Mouse (Mus musculus) intestine, embryonic 15.5 days (tissue): ENCODE data around the gene Pkd2l1. TPM values are rescaled to one million over a fixed set of nuclear protein-coding genes. Genes with fewer than 3 reads are reported as not detected.
A peak's percentile ranks its signal among the peaks of the same experiment; 100 is the strongest.

Experiments used
- ATAC-seq: fragments of 200-750 bp; cut with Nextera tagmentation; 2 replicates; pipeline ENCODE4 v1.8.0; 2017; ENCODE audit warnings: moderate TSS enrichment, moderate library complexity
- H3K27ac ChIP-seq: fragments of 300-500 bp; sonication (generic); 2 replicates; pipeline ENCODE4 v1.5.1; 2015; ENCODE audit warnings: mild to moderate bottlenecking, inconsistent platforms
- H3K27me3 ChIP-seq: fragments of 300-500 bp; sonication (generic); replicated peaks from 2 replicates; pipeline ENCODE4 v1.6.1; 2015; ENCODE audit warnings: inconsistent platforms
- H3K36me3 ChIP-seq: fragments of 300-500 bp; sonication (generic); 2 replicates; pipeline ENCODE4 v1.6.1; 2015; ENCODE audit warnings: inconsistent platforms
- H3K4me1 ChIP-seq: fragments of 300-500 bp; sonication (generic); replicated peaks from 2 replicates; pipeline ENCODE4 v1.6.1; 2015; ENCODE audit warnings: inconsistent platforms
- H3K4me2 ChIP-seq: fragments of 300-500 bp; sonication (generic); replicated peaks from 2 replicates; pipeline ENCODE4 v1.6.1; 2015; ENCODE audit warnings: mild to moderate bottlenecking, inconsistent platforms
- H3K4me3 ChIP-seq: fragments of 300-500 bp; sonication (generic); replicated peaks from 2 replicates; pipeline ENCODE4 v1.5.1; 2015; ENCODE audit warnings: inconsistent platforms
- H3K9ac ChIP-seq: fragments of 300-500 bp; sonication (generic); 2 replicates; pipeline ENCODE4 v1.6.1; 2015; ENCODE audit warnings: inconsistent platforms
- H3K9me3 ChIP-seq: fragments of 300-500 bp; sonication (generic); 2 replicates; pipeline ENCODE4 v1.6.1; 2016; ENCODE audit warnings: inconsistent platforms
- WGBS: fragments of 180-500 bp; shearing (Covaris S2); methylation state at CpG from one replicate; pipeline ENCODE4 v1.1.7; 2015; 5-methylcytosine and 5-hydroxymethylcytosine counted together
- polyA plus RNA-seq: library from polyadenylated mRNA; unstranded; fragments of >200 nt; fragmentation: Nextera tagmentation; extraction: Ambion mirVana; gene quantifications from 2 replicates; pipeline ENCODE4 v1.2.1, GENCODE M21; 2015

The Pkd2l1 gene
- polyA plus RNA-seq, 1 experiment from 2014 or later: not detected

DNA sequence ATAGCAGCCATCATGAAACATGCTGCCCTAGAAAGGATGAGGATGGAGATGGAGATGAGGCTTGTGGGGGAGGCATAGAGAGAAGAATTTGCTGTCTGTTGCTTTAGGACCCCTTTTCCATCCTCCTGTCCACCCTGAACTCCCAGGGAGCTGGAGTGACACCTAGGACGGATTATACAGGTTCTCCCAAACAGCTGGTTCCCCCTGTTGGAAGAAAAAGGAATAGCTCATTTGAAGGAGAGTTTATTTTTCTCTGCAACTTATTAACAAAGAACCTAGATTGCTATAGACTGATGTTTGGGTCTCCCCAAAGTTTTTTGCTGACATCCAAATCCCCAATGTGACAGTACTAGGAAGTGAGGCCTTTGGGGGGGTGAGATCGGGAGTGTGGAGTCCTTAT lies 43.9 kb downstream of the Pkd2l1 start:
- no peaks in the 10 kb centered on the region for H3K36me3 ChIP-seq
- H3K4me2 ChIP-seq: no peak overlapping the region
- peaks cover 7% of the 10 kb centered on the region; the same call in 1 of the 2 replicates for H3K4me1 ChIP-seq
- H3K4me3 ChIP-seq: no peak overlapping the region
- WGBS: 27% methylated on average over 2 of the region's 2 CpGs
- H3K27me3 ChIP-seq: no peaks in the 10 kb centered on the region
- H3K9me3 ChIP-seq: no peaks in the 10 kb centered on the region
- H3K9ac ChIP-seq: no peak overlapping the region
- no peak for ATAC-seq
- H3K27ac ChIP-seq: no peak overlapping the region

GRCm38 (mm10) chr19:44146951-44147350 lies 45.3 kb downstream of the Pkd2l1 start:
- H3K9ac ChIP-seq: no peak overlapping the region
- H3K9me3 ChIP-seq: no peaks in the 10 kb centered on the region
- peaks cover 10% of the 10 kb centered on the region for H3K36me3 ChIP-seq
- no peak overlapping the region for H3K4me2 ChIP-seq
- peaks cover 7% of the 10 kb centered on the region; the same call in 1 of the 2 replicates for H3K4me1 ChIP-seq
- no peak overlapping the region for H3K4me3 ChIP-seq
- 94% methylated on average over 8 of the region's 8 CpGs for WGBS
- H3K27ac ChIP-seq: no peak overlapping the region
- no peaks in the 10 kb centered on the region for H3K27me3 ChIP-seq
- no peak for ATAC-seq

GRCm38 (mm10) chr19:44146568-44146879 lies 45.7 kb downstream of the Pkd2l1 start:
- no peak for ATAC-seq
- Histone ChIP-seq H3K9ac (peak overlapping the region; percentile 76), H3K4me1 (peaks cover 7% of the 10 kb centered on the region; the same call in 1 of the 2 replicates), H3K27ac (no peak overlapping the region), H3K4me3 (peak overlapping the region; percentile 76), H3K4me2 (peak overlapping the region; percentile 83), H3K27me3 (no peaks in the 10 kb centered on the region), H3K36me3 (peaks cover 14% of the 10 kb centered on the region), H3K9me3 (no peaks in the 10 kb centered on the region)
- WGBS: 55% methylated on average over 9 of the region's 9 CpGs

DNA sequence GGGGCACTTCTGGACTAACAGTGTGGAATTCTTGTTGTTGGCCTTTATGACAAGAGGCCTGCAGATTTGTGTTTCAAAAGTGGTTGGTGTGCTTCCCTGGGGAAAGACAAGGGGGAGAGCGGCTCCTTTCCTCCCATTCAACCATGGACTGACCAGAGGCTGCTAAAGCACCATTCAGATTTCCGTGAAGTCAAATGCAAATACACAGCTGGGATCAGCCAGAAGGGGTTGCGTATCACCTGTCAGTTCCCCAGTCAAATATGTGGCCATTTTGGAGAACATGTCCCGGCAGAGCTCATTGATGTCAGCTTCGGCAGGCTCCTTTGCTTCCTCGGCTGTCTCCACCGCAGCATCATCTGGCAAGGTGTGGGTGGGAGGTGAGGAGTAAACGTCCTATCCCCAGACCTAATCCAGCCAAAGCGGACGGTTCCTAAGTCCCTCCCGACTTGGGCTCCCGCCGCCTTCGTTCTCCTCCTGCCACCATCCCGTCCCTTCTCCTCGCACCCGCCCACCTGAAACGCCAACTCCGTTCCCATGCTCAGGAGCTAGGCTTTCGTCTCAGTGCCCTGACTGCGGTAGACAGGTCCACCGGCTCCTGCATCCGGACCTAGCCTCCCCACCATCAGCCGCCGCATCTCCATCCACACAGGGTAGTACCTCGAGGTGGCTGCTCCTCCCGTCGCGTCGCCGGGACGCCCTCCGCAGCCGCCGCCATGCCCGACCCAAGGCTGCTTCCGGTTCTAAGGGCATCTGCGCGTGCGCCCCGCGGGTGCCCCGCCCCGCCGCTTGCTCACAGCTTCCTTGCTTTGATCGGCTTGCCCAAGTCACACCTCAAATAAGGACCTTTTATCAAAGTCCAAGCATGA lies 46.3 kb downstream of the Pkd2l1 start, which contains the start of gene Bloc1s2:
Bloc1s2 (minus strand) TSS at position 745 of the 866 bp plus-strand sequence.
- H3K4me3 ChIP-seq: peak within 1 kb of the TSS; percentile 76
- peak; percentile 95 for ATAC-seq
- H3K4me2 ChIP-seq: peak within 1 kb of the TSS; percentile 83
- no peaks in the 10 kb centered on the region for H3K9me3 ChIP-seq
- 3% methylated on average over 46 of the region's 46 CpGs for WGBS
- no peak within 1 kb of the TSS for H3K27ac ChIP-seq
- H3K27me3 ChIP-seq: no peaks in the 10 kb centered on the region
- H3K4me1 ChIP-seq: peaks cover 7% of the 10 kb centered on the region; the same call in 1 of the 2 replicates
- peak within 1 kb of the TSS; percentile 76 for H3K9ac ChIP-seq
- peaks cover 17% of the 10 kb centered on the region for H3K36me3 ChIP-seq

DNA sequence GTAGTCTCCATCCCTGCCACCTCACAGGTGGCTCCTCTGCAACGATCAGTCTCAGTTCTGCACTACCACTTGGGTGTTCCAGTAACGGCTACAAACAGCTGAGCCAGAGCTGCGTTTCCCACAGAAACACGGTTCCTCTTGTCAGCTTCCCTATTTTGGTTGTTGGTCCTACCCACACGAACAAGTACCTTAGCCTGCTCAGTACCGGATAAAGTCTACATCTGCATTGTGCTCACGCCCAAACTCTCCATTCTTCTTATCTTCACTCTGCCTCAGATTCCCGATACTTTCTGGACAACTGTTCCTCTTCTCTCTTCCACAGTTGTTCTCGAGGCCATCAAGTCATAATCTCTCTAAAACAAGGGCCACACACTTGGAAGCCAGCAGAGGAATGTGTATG lies 47.9 kb downstream of the Pkd2l1 start:
- H3K9ac ChIP-seq: no peak overlapping the region
- no peak overlapping the region for H3K27ac ChIP-seq
- H3K4me3 ChIP-seq: no peak overlapping the region
- WGBS: 82% methylated on average over 9 of the region's 9 CpGs
- no peak overlapping the region for H3K4me2 ChIP-seq
- no peaks in the 10 kb centered on the region for H3K27me3 ChIP-seq
- peaks cover 23% of the 10 kb centered on the region for H3K36me3 ChIP-seq
- no peaks in the 10 kb centered on the region for H3K9me3 ChIP-seq
- ATAC-seq: no peak
- peaks cover 7% of the 10 kb centered on the region; the same call in 1 of the 2 replicates for H3K4me1 ChIP-seq

- no peak overlapping the region for H3K27ac ChIP-seq
- no peak overlapping the region for H3K9ac ChIP-seq
- ATAC-seq: 0 out of 2 replicates have a peak, but pooled peaks have one; percentile 30
- WGBS: 24% methylated on average over 7 of the region's 7 CpGs
- peaks cover 11% of the 10 kb centered on the region for H3K36me3 ChIP-seq
- H3K4me1 ChIP-seq: peaks cover 2% of the 10 kb centered on the region; the same call in 1 of the 2 replicates
- H3K4me2 ChIP-seq: peak overlapping the region; percentile 68
- H3K27me3 ChIP-seq: no peaks in the 10 kb centered on the region
- H3K4me3 ChIP-seq: peak overlapping the region; percentile 16
- H3K9me3 ChIP-seq: no peaks in the 10 kb centered on the region
These were observed 56.2 kb downstream of the Pkd2l1 start for GRCm38 (mm10) chr19:44135960-44136485.

- H3K9me3 ChIP-seq: no peaks in the 10 kb centered on the region
- under 1% methylated on average over 45 of the region's 45 CpGs for WGBS
- peak within 1 kb of the TSS; percentile 90 for H3K27ac ChIP-seq
- peaks cover 15% of the 10 kb centered on the region for H3K36me3 ChIP-seq
- H3K9ac ChIP-seq: peak within 1 kb of the TSS; percentile 64
- H3K4me1 ChIP-seq: peaks cover 2% of the 10 kb centered on the region; the same call in 1 of the 2 replicates
- H3K4me3 ChIP-seq: peak within 1 kb of the TSS; percentile 76
- no peaks in the 10 kb centered on the region for H3K27me3 ChIP-seq
- H3K4me2 ChIP-seq: peak within 1 kb of the TSS; percentile 68
- ATAC-seq: peak; percentile 95
These were observed 56.9 kb downstream of the Pkd2l1 start, which contains the start of gene Cwf19l1 for GRCm38 (mm10) chr19:44135072-44135959. Gene Cwf19l1 (minus strand): TSS chr19:44135876.

GRCm38 (mm10) chr19:44132917-44133316 lies 59.3 kb downstream of the Pkd2l1 start:
- WGBS: 89% methylated on average over 5 of the region's 5 CpGs
- Histone ChIP-seq H3K9me3 (no peaks in the 10 kb centered on the region), H3K9ac (no peak overlapping the region), H3K36me3 (peaks cover 5% of the 10 kb centered on the region; the same call in 1 of the 2 replicates), H3K27ac (no peak overlapping the region), H3K27me3 (no peaks in the 10 kb centered on the region), H3K4me1 (peaks cover 2% of the 10 kb centered on the region; the same call in 1 of the 2 replicates), H3K4me2 (no peak overlapping the region), H3K4me3 (no peak overlapping the region)
- ATAC-seq: no peak

DNA sequence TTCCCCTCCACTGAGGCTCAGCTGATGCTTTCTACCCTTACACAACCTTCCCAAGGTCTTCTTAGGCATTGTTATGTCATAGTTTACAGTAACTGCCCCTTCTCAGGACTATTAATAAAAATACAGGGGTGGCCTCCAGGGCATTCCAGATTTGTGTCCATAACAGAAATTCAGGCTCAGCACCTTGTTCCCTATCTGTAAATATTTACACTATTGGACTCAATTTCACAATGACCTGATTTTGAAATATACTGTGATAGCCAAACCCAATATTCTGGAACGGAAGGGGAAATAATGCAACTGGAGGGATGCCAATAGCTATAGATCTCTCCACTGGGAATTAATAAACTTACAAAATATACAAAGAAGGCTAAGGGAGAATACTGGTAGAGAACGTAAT lies 63.7 kb downstream of the Pkd2l1 start:
- H3K27me3 ChIP-seq: no peaks in the 10 kb centered on the region
- WGBS: 78% methylated on average over 2 of the region's 2 CpGs

GRCm38 (mm10) chr19:44127729-44128497 lies 64.3 kb downstream of the Pkd2l1 start:
- WGBS: 74% methylated on average over 10 of the region's 10 CpGs
- H3K9me3 ChIP-seq: no peaks in the 10 kb centered on the region
- H3K27me3 ChIP-seq: no peaks in the 10 kb centered on the region
- no peak overlapping the region for H3K4me3 ChIP-seq
- no peak overlapping the region for H3K9ac ChIP-seq
- H3K4me1 ChIP-seq: no peaks in the 10 kb centered on the region
- H3K4me2 ChIP-seq: no peak overlapping the region
- peak; percentile 74 for ATAC-seq
- no peak overlapping the region for H3K27ac ChIP-seq
- H3K36me3 ChIP-seq: peaks cover 22% of the 10 kb centered on the region

More for the DNA sequence above, 63.7 kb downstream of the Pkd2l1 start:
- no peak overlapping the region for H3K4me3 ChIP-seq
- no peak overlapping the region for H3K4me2 ChIP-seq
- H3K9me3 ChIP-seq: no peaks in the 10 kb centered on the region
- H3K4me1 ChIP-seq: no peaks in the 10 kb centered on the region
- no peak overlapping the region for H3K9ac ChIP-seq
- H3K27ac ChIP-seq: no peak overlapping the region
- no peak for ATAC-seq
- peaks cover 16% of the 10 kb centered on the region for H3K36me3 ChIP-seq

DNA sequence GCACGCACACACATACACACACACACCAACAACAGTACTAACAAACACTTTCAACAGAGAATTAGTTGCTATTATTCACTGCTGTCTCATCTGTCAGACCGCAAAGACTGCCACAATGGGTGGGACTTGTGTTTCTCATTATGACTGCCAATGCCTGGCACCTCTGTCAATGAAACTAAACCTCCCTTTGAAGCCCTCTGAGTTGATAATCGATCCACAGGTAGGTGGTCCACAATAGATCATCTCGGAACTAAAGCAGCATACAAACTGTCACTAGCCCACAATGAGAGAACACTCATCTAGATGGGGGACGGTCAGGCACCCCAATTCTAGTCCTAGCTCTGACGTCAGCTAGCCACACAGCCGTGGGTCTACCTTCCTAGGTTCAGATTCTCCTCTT lies 71.1 kb downstream of the Pkd2l1 start:
- H3K4me3 ChIP-seq: no peak overlapping the region
- H3K27me3 ChIP-seq: no peaks in the 10 kb centered on the region
- no peak overlapping the region for H3K9ac ChIP-seq
- H3K36me3 ChIP-seq: peaks cover 37% of the 10 kb centered on the region
- no peaks in the 10 kb centered on the region for H3K9me3 ChIP-seq
- H3K27ac ChIP-seq: no peak overlapping the region
- H3K4me2 ChIP-seq: no peak overlapping the region
- no peaks in the 10 kb centered on the region for H3K4me1 ChIP-seq
- no peak for ATAC-seq
- 94% methylated on average over 7 of the region's 7 CpGs for WGBS
